Mouse (Mus musculus) frontal cortex, adult (tissue): ENCODE measurements at regions not wholly inside any gene's neighbourhood (a gene's known extent, or its start where the extent isn't known, plus 50 kb on each side); places are given as distances from the start of the nearest gene placed in this dataset.
A peak's percentile ranks its signal among the peaks of the same experiment; 100 is the strongest.

Experiments
- ATAC-seq: cut with Nextera tagmentation; 2 replicates; pipeline ENCODE4 v1.9.2; 2017; ENCODE audit warnings: mild to moderate bottlenecking, moderate library complexity, mixed read lengths; ENCODE audit not compliant: low TSS enrichment

GRCm38 (mm10) chr11:19826481-19827185, 97.5 kb upstream of the Spred2 start:
- ATAC-seq, result no peak

DNA sequence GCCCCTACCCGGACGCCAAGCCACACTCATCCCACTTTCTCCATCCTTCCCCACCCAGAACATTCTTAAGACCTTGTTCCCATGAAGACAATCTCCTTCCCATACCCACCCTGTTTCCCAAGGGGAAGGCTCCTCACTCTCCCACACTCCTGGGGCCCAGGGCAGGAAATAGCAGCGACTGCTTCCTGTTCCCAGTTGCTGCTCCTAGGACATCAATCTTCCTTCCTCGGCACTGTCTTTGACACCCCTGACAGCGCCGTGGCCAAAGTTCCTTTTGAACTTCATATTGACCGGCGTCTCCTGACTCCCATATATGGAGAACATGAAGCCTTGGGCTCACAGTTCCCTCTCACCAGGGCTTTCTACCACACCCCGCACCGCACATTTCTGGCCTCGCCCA, 96.2 kb upstream of the Spred2 start:
- no peak for ATAC-seq

DNA sequence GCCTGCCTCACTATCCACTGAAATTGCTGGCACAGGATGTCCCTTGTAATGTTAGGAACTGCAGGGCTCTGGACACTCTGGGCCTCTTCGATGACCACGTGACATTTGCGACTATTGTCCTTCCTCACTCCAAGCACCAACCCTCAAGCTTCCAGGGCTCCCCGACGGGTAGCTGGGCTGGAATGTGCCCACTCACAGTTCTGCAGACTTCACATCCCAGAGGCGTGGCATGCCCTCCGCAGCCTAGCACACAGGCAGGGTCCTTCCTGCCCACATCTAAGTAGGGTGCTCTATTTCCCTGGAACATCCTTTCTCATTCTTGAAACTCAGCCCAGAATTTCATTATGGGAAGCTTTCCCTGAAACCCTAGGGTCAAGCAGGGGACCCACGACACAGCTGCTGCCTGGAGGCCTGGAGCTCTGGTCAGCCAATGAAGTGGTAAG, 95.2 kb upstream of the Spred2 start:
- no peak for ATAC-seq

DNA sequence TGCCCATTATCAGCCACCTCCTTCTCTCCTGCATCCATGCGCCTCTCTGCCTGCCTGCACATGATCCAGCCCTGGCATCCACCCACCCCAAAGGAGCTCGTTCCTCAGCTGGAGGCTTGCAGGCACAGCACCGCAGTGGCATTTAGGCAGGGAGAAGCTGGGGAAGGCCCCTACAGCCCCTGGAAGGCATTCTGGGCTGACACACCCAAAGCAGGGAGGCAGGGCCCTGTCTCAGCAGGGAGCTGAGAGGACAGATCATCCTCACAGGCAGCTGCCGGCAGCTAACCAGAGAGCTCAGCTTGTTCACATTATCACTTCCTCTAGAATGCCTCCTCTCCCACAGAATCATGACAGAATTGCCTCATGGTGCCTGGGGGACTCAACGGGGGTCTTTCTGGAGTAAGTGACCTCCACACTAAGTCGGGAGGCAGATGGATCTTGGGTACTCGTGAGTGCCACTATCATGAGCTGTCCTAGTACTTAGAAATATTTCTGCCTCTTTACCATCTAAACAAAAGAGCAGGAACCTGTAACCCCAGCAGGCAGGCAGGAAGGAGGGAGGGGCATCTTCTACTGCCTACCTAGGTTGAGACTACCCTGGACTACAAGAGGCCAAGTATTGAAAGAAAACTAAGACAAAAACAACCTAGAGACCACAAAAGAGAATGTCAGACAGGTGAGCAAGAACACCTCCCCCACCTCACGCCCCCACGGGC, 94.5 kb upstream of the Spred2 start:
- peak; percentile 65 for ATAC-seq

DNA sequence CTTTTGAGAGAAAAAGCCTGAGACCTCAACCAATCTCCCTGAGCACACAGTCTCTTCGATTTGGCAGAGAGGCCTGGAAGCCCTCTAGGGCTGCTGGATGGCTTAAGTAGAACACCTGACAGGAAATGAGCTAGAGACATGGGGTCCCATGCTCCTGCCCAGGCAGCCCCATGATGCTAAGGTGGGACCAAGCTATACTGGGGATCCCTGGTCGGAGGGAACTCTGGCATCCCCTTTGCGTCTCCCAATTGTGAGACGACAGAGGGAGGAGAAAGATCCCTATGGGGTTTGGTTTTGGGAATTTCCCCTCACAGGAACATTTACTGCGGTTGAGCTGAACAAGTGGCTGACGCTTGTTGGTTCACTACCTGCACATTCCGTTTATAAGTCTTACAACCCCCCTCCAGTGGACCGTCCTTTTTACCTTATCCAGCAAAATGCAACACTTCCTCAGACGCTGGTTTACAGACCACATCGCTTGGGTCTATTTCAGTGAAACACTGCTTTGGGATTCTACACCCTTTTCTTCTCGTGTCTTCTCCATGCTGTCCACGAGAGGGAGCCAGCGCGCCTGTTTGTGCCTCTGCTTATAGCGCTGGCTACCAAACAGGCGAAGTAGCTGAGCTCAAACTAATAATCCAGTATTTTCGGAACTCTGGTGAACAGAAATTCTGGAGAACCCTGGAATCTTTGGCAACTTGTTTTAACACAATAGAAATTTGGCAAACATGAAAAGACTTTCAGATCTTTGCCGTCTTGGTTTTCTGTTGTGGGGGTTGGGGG, 93.7 kb upstream of the Spred2 start:
- ATAC-seq, result peak; percentile 33

DNA sequence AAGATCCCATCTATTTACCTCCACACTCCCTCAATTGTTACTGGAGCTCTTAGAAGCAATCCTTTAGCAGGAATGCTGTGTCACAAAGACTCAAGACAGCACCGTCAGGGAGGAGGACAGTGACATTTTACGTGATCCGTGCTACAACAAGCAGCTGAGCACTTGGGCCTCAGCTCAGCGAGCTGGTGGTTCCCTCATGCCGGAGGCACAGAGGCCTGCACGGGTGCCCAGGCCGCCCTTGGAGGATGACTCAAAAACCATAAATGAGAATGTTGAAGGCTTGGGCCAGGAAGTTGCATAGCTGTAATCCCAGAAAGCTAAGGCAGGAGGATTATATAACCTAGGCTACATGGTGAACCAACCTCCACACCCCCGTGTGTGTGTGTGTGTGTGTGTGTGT, 89.6 kb upstream of the Spred2 start:
- ATAC-seq, result peak; percentile 14; the same call in 1 of the 2 replicates

GRCm38 (mm10) chr11:19835221-19835745, 88.9 kb upstream of the Spred2 start:
- ATAC-seq, result peak; percentile 89

- no peak for ATAC-seq
Observed at GRCm38 (mm10) chr11:19838932-19839331, 85.2 kb upstream of the Spred2 start.

DNA sequence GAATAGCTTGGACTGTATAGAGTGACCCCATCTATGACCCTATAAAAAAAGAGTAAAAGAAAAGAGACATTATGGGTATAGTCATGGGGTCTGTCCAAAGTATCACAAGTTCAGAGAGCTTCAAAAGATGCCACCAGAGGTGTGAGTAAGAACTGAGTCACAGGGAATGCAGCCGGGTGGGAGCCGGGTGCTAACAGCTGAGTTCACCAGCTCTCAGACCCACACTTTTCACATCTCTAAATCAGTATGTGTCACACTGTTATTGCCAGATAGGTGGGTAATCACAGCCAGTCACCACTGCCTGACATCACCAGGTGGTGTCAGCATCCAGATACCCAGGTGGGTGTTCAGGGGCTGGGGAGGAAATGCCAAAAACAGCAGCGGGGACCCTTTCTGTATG, 81.1 kb upstream of the Spred2 start:
- peak; percentile 25; the same call in 1 of the 2 replicates for ATAC-seq

GRCm38 (mm10) chr11:19847910-19848309, 76.3 kb upstream of the Spred2 start:
- ATAC-seq, result no peak

DNA sequence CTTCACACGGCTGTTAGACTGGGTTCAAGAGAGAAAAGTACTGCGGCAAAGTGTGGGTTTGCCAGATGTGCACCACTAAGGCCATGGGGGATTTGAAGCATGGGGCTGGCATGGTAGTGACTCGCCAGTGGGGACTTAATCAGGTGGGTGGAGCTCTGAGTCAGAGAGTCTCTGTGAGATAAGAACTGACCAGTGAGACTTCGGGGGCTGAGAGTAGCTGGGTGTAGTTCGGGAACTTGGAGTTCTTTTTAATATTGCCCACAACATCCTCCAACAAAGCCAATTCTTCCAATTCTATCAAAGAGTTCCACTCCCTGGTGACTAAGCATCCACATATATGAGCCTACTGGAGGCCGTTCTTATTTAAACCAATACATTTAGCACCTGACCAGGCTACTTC, 75.8 kb upstream of the Spred2 start:
- no peak for ATAC-seq

DNA sequence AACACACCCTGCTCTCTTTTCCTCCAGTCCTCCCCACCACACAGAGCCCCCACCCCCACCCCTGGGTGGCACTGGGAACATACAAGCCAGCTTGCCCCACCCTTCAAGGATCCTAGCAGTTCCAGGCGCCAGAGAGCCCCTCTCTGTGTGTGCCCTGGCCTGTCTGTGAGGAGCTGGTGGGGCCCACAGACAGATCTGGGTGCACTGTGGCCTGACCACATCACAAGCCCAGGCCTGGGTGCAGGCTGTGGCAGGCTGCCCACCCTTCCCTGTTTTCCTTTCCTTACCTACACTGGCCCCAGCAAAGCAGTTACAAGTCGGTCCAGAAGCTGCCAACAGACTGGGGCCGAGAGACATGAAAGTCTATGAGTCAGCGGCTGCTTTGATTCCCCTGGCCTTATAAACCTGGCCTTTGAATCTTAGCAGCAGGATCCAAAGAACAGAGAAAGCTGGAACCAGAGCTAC, 74.8 kb upstream of the Spred2 start:
- no peak for ATAC-seq

DNA sequence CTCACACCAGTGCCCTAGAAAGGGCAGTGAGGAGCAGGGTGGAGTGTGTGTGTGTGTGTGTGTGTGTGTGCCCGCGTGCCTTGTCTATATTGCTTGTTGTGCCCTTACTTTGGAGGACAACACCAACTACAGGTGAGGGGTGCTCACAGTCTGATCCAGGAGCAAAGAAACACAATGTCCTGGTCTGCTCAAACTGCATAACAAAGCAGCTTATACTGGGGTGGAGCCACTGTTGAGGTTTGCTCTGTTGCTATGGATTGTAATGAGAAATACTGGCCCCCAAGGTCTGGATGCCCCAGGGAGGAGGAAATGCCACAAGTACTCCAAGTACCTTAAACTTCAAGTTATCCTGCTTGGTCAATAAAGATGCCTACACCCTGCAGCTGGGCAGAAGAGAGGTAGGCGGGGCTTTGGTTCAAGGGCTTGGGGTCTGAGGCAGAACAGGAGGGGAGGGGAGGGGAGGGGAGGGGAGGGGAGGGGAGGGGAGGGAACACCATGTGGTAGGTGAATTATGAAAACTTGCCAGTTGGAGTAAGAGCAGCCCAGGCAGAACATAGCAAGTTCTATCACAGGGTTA, 74.2 kb upstream of the Spred2 start:
- no peak for ATAC-seq

GRCm38 (mm10) chr11:19851022-19851615, 73.1 kb upstream of the Spred2 start:
- no peak for ATAC-seq

- ATAC-seq, result no peak
Observed at GRCm38 (mm10) chr11:19861596-19861995, 62.6 kb upstream of the Spred2 start.

DNA sequence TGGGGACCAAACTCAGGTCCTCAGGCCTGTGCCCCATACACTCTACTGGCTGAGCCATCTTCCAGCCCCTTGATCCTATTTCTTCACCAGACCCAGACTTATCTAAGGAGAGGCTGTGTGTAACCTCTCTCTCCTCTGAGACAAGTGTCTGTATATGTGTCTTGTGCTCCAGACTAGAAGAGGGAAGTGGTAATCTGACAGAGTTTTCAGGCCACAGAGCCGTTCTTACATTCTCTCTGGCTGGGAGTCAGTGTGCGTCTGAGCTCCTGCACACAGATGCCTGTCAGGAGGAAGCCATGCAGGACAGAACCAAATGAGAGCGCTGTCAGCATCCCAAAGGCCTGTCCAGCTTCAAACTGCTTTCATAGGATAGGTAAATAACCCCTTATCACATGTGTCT, 60.8 kb upstream of the Spred2 start:
- ATAC-seq, result no peak

DNA sequence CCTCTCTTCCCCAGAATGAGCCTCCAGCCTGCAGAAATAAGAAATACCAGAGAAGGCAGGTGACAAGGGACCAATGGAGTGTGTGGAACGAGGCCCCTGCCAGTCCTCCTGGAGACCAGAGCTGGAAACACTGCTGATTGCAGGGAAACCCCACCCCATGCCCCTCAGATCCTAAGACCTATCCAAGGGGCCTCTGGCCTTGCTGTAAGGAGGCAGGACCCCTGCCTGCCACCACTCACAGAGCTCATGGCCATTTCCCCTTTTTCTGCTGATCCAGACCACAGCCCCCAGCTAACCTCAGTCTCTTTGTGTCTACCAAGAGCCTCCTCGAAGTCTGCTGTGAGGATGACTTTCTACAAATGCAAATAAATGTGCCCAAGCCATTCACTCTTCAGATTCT, 57.9 kb upstream of the Spred2 start:
- ATAC-seq, result no peak

DNA sequence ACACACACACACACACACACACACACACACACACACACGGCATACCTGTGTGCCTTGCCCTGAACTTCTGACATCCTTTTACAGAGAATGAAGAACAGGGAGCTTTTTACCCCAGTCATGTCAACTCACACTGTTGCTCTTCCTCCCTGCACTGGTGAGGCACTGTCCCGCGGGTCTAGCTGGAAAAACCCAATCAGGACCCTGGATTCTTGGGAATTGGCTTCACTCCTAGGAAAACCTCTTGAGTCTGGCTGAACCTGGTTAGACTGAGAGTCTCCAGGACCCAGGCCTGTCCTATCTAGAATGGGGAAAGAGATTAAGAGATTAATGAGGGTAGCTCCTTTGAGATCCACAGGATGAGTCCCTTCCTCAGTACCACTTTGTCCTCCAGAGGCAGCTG, 54.5 kb upstream of the Spred2 start:
- no peak for ATAC-seq

- peak; percentile 20; the same call in 1 of the 2 replicates for ATAC-seq
Observed at GRCm38 (mm10) chr11:19870136-19870535, 54.0 kb upstream of the Spred2 start.

DNA sequence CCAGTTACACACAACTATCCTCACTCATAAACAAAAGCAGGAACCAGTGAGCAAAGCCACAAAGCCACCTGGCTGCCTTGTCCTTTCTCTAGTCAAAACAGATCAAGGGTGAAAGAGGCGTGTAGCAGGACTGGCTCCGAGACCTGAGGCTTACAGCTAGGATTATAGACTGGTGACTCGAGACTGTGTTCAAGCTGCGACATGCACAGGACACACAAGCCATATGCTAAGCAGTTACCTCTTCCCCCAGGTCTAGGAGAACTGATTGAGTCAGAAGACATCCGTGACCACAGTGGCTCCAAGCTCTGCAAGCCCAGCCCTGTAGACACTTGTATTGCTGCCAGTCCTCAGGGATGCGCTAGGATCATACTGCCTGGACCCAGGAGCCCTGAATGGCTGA, 50.4 kb upstream of the Spred2 start:
- ATAC-seq, result no peak
